Mouse (Mus musculus) MN1 (cell line): ENCODE measurements around the gene Otub2.
"Not testable (repeated sequence)": the region's sequence is repeated elsewhere in the genome, so short reads cannot be mapped to it uniquely, and the experiment has no call there.

Experiments
- DNase-seq: peaks from one replicate; pipeline ENCODE4 v3.0.0-alpha.2; 2016; ENCODE audit warnings: low spot score

The Otub2 gene

GRCm38 (mm10) chr12:103443524-103443923 is 55.0 kb downstream of the Otub2 start, which contains the start of gene Ifi27l2a:
Ifi27l2a (minus strand) TSS chr12:103443680.
- DNase-seq = no peak

- not testable (repeated sequence) for DNase-seq
Observed at GRCm38 (mm10) chr12:103444261-103444660, 55.8 kb downstream of the Otub2 start.

GRCm38 (mm10) chr12:103445060-103445459 is 56.6 kb downstream of the Otub2 start:
- no peak for DNase-seq

GRCm38 (mm10) chr12:103453361-103453760 is 64.9 kb downstream of the Otub2 start:
- peak; percentile 32 for DNase-seq
